Mouse (Mus musculus) limb, embryonic 10.5 days (tissue): ENCODE measurements around the gene Helz2. TPM values are rescaled to one million over a fixed set of nuclear protein-coding genes. Genes with fewer than 3 reads are reported as not detected.

ENCODE experiments used
- DNase-seq: peaks from one replicate; pipeline ENCODE4 v3.0.0-alpha.2; 2017; ENCODE audit warnings: low spot score
- H3K27ac ChIP-seq: fragments of 300-500 bp; sonication (generic); 2 replicates; pipeline ENCODE4 v1.5.1; 2016; ENCODE audit warnings: mild to moderate bottlenecking
- H3K27me3 ChIP-seq: fragments of 300-500 bp; sonication (generic); 2 replicates; pipeline ENCODE4 v1.6.1; 2016; ENCODE audit warnings: low read depth, mild to moderate bottlenecking; ENCODE audit not compliant: poor library complexity, severe bottlenecking
- H3K36me3 ChIP-seq: fragments of 300-500 bp; sonication (generic); 2 replicates; pipeline ENCODE4 v1.6.1; 2016; ENCODE audit warnings: mild to moderate bottlenecking, moderate library complexity
- H3K4me1 ChIP-seq: fragments of 300-500 bp; sonication (generic); 2 replicates; pipeline ENCODE4 v1.6.1; 2016
- H3K4me3 ChIP-seq: fragments of 300-500 bp; sonication (generic); 2 replicates; pipeline ENCODE4 v1.5.1; 2016; ENCODE audit warnings: mild to moderate bottlenecking, moderate library complexity
- H3K9me3 ChIP-seq: fragments of 300-500 bp; sonication (generic); replicated peaks from 2 replicates; pipeline ENCODE4 v1.6.1; 2016; ENCODE audit warnings: mild to moderate bottlenecking
- WGBS: fragments of 180-500 bp; shearing (Covaris S2); methylation state at CpG from one replicate; pipeline ENCODE4 v1.1.7; 2016; 5-methylcytosine and 5-hydroxymethylcytosine counted together
- polyA plus RNA-seq: library from polyadenylated mRNA; unstranded; fragments of >200 nt; fragmentation: Nextera tagmentation; extraction: Ambion mirVana; gene quantifications from 2 replicates; pipeline ENCODE4 v1.2.1, GENCODE M21; 2016

Helz2 gene
- polyA plus RNA-seq, 1 experiment from 2014 or later: 1.2 TPM

DNA sequence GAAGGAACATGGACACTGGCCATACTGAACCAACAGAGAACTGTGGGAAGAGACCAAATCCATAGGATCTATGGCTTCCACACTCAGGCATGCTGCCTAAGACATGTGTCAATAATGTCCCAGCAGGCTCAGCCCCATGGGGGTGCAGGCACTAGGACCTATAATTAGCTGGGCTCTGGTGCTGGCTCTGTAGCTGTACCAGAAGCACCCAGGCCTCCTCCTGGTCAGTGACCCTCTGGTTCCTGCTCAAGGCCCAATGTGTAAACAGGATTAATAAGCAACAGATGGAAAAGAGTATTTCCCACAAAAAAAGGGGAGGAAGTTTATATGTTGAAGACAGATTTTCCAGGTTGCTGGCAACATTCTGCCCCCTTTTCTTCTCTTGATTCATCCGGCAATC lies 11.4 kb upstream of the Helz2 start:
- DNase-seq: no peak
- Histone ChIP-seq H3K27ac (no peak overlapping the region), H3K4me3 (no peak overlapping the region), H3K27me3 (no peaks in the 10 kb centered on the region), H3K36me3 (peaks cover 73% of the 10 kb centered on the region), H3K4me1 (no peaks in the 10 kb centered on the region), H3K9me3 (no peaks in the 10 kb centered on the region)
- WGBS: 92% methylated on average over 1 of the region's 1 CpGs

DNA sequence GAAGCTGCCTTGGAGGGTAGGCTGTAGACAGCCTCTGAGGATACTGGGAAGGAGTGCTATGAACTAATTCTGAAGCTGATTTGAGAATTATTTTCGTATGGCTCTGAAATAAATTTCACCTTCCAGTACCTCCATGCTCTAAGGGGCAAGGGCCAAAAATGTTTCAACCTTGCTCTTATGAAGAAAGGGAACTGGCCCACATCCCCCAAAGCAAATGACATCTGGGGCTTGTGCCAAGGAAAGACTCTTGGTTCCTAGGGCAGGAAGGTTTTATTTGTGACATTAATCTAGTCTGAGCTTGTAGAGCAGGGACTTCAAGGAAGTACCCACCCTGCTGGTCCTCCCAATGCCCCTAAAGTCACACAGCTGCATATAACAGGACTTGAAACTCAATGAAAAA lies 10.0 kb upstream of the Helz2 start:
- no peak for DNase-seq
- Histone ChIP-seq H3K27me3 (no peaks in the 10 kb centered on the region), H3K36me3 (peaks cover 59% of the 10 kb centered on the region), H3K4me1 (no peaks in the 10 kb centered on the region), H3K9me3 (no peaks in the 10 kb centered on the region), H3K4me3 (no peak overlapping the region), H3K27ac (no peak overlapping the region)
- 85% methylated on average over 1 of the region's 1 CpGs for WGBS

DNA sequence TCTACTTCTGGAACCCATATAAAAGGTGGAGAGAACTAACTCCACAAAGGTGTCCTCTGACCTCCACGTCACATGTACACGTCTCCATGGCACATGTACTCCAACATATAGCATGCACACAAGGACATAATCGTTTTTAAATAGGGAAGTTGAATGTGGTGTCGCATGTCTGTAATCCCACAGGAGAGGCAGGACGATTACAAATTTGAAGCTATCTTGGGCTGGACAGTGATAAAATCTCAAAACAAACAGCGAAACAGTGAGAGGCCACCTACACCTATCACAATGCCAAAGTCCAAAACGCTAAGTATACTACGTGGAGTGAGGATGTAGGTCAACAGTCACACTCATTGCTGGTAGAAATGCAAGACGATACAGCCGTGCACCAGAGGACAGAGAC lies 7.4 kb upstream of the Helz2 start:
- Histone ChIP-seq H3K36me3 (peaks cover 35% of the 10 kb centered on the region), H3K27me3 (no peaks in the 10 kb centered on the region), H3K9me3 (no peaks in the 10 kb centered on the region), H3K4me1 (no peaks in the 10 kb centered on the region), H3K27ac (no peak overlapping the region), H3K4me3 (no peak overlapping the region)
- 89% methylated on average over 10 of the region's 10 CpGs for WGBS
- no peak for DNase-seq

DNA sequence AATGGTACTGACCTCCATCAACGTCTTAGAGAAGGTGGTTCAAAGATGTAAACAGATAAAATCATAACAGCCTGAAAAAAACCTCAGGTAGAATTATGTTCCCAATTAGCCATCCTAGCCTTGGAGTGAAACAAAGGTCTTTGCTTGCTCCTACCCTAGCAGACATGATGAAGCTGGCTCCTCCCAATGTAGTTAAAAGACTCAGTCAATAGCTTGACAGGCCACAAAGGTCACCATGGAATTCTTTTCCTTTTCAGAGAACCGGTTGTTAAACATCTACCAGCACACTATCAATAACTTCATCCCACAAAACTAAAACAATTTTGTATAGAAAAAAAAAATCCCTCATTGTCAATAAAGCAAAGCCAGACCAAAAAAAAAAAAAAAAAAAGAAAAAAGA lies 3.2 kb upstream of the Helz2 start:
- Histone ChIP-seq H3K4me1 (peaks cover 29% of the 10 kb centered on the region), H3K27ac (no peak overlapping the region), H3K27me3 (no peaks in the 10 kb centered on the region), H3K36me3 (no peaks in the 10 kb centered on the region), H3K9me3 (no peaks in the 10 kb centered on the region), H3K4me3 (no peak overlapping the region)
- WGBS: 46% methylated on average over 2 of the region's 2 CpGs
- DNase-seq: no peak

DNA sequence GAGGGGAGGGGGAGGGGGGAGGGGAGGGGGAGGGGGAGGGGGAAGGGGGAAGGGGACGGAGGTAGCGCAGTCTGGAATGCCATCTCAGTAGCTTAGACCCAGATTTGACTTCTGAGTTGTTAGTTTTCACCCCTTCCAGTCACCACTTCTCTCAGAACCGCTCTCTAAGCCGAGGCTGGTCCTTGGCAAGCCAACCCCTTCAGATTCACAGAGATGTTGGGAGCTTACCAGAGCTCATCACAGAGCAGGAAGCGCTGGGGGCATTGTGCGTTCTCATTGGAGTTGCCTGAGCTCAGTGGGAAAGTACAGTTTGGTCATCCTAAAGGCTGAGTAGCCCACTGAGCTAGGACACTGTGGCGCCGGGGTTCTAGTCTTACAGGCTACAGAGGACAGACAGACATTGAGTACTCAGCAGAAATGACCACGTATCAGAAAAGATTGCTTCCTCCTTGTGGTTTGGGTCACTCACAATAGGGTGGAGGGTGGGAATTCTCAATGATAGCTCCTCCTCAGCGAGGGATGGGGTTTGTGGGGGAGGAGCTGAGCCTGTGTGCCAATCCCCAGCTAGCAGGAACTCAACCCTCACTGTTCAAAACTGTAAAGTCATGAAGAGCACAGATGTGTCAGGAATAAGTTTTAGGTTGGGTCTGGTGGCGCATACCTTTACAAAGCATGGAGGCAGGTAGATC lies 2.0 kb upstream of the Helz2 start:
- no peak for DNase-seq
- H3K27me3 ChIP-seq: no peaks in the 10 kb centered on the region
- 32% methylated on average over 11 of the region's 11 CpGs for WGBS
- no peaks in the 10 kb centered on the region for H3K36me3 ChIP-seq
- H3K4me3 ChIP-seq: no peak overlapping the region
- no peak overlapping the region for H3K27ac ChIP-seq
- H3K4me1 ChIP-seq: peaks cover 29% of the 10 kb centered on the region
- no peaks in the 10 kb centered on the region for H3K9me3 ChIP-seq

DNA sequence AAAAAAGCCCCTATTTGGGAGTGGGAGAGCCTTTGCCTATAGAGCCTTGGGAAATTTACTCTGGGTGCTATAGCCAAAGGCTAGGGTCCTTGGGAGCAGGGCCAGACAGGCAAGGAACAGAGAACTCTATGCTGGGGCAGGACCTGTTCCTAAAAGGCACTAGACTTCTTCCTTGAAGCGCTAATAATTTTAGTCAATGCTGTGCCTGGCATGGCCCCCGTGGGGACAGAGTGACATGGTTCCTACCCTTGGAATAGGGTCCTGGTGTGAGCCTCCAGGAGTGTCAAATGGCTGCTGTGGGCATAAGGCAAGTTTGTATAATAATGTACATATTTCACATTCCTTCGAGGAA lies 463 bp upstream of the Helz2 start:
- H3K27ac ChIP-seq: no peak overlapping the region
- H3K36me3 ChIP-seq: 0 out of 2 replicates have a peak, but pooled peaks cover 3% of the 10 kb centered on the region
- no peaks in the 10 kb centered on the region for H3K27me3 ChIP-seq
- peaks cover 29% of the 10 kb centered on the region for H3K4me1 ChIP-seq
- H3K4me3 ChIP-seq: peak overlapping the region; percentile 58
- 63% methylated on average over 3 of the region's 3 CpGs for WGBS
- no peak for DNase-seq
- no peaks in the 10 kb centered on the region for H3K9me3 ChIP-seq

DNA sequence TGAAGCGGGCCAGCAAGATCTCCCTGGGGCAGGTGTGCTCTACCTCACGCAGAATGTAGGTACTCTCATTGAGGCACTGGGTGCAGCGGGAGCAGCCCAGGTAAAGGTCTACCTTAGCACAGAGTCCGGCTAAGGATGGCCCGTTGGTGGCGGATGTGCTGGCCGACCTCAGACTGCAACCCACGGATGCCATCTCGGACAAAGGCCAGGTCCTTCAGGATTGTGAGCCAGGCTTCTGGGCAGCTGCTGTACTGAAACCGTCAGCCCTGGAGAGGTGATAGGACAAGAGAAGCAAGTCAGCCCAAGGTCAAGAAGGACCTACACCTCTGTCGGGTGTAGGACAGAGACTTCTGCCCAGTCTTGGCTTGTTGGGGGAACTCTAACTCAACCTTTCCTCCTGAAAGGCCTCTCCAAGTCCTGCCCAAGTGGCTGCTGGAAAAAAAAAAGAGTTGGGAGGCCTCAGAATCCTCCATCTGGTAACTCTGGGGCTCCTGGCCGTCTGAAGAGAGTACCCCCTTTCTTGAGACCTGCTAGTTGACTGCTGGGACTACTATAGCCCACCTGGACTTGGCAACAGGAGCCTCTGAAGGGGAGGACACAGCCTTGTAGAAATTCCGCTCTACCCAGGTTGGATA lies 904 bp downstream of the Helz2 start:
- no peak overlapping the region for H3K27ac ChIP-seq
- H3K27me3 ChIP-seq: no peaks in the 10 kb centered on the region
- peak overlapping the region; percentile 58; the same call in 1 of the 2 replicates for H3K4me3 ChIP-seq
- peaks cover 29% of the 10 kb centered on the region for H3K4me1 ChIP-seq
- H3K9me3 ChIP-seq: no peaks in the 10 kb centered on the region
- 91% methylated on average over 13 of the region's 13 CpGs for WGBS
- no peak for DNase-seq
- H3K36me3 ChIP-seq: 0 out of 2 replicates have a peak, but pooled peaks cover 6% of the 10 kb centered on the region

DNA sequence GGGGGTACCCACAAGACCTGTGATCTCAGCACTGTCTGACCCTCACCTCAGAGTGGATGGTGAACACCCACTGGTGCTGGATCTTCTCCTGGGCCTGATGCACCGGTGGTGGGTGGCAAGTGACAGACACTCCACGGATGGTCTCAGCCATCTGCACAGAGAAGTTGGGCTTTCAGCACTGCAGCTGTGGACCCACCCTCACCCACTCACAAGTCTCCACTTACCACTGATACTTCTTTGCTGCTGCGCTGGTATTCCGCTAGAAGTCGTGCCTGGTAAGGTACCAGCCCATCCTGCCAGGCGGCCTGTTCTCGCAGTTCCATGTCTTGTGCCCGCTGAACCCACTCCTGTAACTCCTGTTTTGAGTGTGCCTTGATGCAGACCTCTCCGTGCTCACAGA lies 2.6 kb downstream of the Helz2 start:
- no peak overlapping the region for H3K4me3 ChIP-seq
- WGBS: 96% methylated on average over 9 of the region's 9 CpGs
- H3K36me3 ChIP-seq: 0 out of 2 replicates have a peak, but pooled peaks cover 6% of the 10 kb centered on the region

DNA sequence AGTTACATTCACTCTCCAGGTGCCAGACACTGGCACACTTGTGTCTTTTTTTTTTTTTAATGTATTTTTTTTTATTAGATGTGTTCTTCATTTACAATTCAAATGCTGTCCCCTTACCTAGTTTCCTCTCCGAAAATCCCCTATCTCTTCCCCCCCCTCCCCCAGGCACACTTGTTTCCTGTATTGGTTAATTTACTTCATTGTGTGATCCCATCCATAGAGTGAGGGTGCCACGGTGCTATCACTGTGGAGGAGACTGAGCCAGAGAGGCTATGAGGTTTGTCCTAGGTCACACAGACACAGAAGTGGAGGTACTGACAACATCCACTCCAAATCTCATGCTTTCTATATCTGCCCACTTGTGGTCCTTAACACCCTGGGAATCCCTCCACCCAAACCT lies 3.0 kb downstream of the Helz2 start:
- DNase-seq: no peak
- WGBS: 85% methylated on average over 2 of the region's 2 CpGs

More for the DNA sequence above, 2.6 kb downstream of the Helz2 start:
- DNase-seq: no peak
- Histone ChIP-seq H3K27me3 (no peaks in the 10 kb centered on the region), H3K9me3 (no peaks in the 10 kb centered on the region), H3K4me1 (peaks cover 29% of the 10 kb centered on the region), H3K27ac (no peak overlapping the region)

DNA sequence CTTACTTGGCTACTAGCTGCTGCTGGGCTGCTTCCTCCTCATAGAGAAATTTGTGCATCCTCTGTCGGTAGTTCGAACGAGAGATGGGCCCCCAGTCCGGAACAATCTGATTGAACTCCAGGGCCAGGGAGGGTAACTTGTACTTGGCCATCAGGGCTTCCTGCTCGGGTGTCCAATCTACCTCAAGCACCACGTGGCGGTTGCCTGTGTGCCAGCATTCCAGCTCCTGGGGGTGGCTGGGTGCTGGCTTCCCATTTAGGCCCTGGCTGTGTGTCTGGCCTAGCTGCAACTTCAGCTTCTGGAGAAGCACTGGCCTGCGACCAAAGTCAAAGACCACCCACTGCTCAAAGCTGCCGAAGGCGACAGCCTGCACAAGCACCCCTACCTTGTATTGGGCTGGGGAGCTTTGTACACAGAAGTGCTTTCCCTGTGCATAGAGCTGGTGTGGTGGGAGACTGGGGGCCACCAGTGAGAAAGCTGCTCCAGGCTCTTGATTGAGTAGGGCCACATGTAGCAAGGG lies 3.7 kb downstream of the Helz2 start:
- 0 out of 2 replicates have a peak, but pooled peaks cover 6% of the 10 kb centered on the region for H3K36me3 ChIP-seq
- no peak for DNase-seq
- peaks cover 20% of the 10 kb centered on the region for H3K4me1 ChIP-seq
- H3K4me3 ChIP-seq: no peak overlapping the region
- no peak overlapping the region for H3K27ac ChIP-seq
- no peaks in the 10 kb centered on the region for H3K9me3 ChIP-seq
- H3K27me3 ChIP-seq: no peaks in the 10 kb centered on the region
- WGBS: 85% methylated on average over 10 of the region's 10 CpGs

More for the DNA sequence above, 3.0 kb downstream of the Helz2 start:
- Histone ChIP-seq H3K4me3 (no peak overlapping the region), H3K36me3 (0 out of 2 replicates have a peak, but pooled peaks cover 6% of the 10 kb centered on the region), H3K27me3 (no peaks in the 10 kb centered on the region), H3K9me3 (no peaks in the 10 kb centered on the region), H3K27ac (no peak overlapping the region), H3K4me1 (peaks cover 26% of the 10 kb centered on the region)

DNA sequence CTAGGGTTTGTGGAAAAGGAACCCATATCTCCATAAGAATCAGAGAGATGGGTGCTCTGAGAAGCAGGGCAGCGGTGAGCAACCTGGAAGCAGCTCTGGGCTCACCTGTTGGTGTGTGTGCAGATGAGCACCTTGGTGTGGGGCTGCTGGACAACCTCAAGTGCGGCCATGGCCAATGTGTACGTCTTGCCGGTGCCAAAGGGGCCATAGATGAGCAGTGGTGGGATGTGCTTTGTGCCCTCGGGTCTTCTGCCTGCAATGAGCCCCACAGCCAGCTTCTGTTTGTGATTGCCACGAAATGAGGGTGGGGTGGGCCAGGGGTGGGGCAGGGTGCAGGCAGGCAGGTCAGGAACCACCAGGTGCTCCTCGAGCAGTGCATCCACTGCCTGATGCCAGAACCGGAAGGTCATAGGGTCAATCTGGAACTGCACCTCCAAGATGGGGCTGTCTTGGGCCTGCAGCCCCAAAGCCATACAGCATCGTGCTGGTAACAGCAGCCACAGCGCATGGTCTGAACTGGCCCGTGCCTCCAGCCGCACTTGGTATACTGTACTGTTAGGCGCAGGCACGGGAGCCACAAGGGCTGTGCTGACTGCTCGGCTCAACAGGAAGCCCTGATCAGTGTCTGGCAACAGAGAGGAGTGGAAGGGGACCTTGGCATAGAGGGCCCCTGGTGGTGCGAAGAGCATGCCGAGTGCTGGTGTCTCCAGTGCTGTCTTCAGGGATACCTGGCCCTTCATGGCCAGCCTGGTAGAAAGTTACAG lies 4.4 kb downstream of the Helz2 start:
- H3K27me3 ChIP-seq: no peaks in the 10 kb centered on the region
- no peak for DNase-seq
- 0 out of 2 replicates have a peak, but pooled peaks cover 6% of the 10 kb centered on the region for H3K36me3 ChIP-seq
- no peak overlapping the region for H3K4me3 ChIP-seq
- H3K27ac ChIP-seq: no peak overlapping the region
- peaks cover 15% of the 10 kb centered on the region for H3K4me1 ChIP-seq
- no peaks in the 10 kb centered on the region for H3K9me3 ChIP-seq
- 90% methylated on average over 17 of the region's 17 CpGs for WGBS

DNA sequence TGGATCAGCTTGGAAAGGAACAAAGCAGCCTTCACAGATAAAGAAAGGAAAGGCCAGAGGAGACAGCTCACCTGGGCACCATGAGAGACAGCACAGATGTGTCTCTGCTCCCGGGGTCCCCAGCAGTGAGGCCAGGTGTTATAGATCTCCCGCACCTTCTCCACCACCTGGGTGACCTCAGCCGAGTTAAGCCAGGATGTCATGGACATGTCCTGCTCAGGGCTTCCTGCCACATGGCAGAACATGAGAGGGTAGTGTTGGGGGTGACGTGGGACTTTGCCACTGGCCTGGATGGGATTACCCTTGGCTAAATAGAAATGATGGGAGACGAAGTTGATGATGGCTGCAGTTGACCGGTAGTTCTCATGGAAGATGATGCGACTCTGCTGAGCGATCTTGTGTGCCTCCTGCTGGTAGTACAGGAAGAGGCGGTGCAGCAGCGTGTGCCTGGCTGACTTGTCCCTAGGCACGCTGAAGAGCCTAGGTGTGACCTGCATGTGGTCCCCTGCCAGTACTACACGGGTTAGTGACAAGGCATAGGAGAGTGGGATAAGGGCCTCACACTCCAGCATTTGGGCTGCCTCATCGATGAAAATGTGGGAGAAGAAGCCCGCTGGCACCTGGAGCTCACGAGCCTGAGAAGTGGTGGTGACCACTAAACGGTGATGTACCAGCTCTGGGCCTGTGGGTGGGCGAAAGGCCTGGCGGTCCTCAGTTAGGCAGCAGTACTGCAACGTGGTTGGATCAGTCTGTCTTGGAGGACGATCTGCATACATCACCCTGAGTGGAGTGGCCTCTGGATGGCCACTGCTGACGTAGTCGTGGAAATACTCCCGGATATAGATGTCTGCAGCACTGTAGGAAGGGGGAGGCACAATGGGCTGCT lies 5.9 kb downstream of the Helz2 start:
- Histone ChIP-seq H3K9me3 (no peaks in the 10 kb centered on the region), H3K4me1 (peaks cover under 1% of the 10 kb centered on the region; the same call in 1 of the 2 replicates), H3K27me3 (no peaks in the 10 kb centered on the region), H3K27ac (no peak overlapping the region), H3K4me3 (no peak overlapping the region), H3K36me3 (0 out of 2 replicates have a peak, but pooled peaks cover 6% of the 10 kb centered on the region)
- WGBS: 81% methylated on average over 23 of the region's 23 CpGs
- no peak for DNase-seq
